Mouse (Mus musculus): ENCODE measurements at regions not wholly inside any gene's neighbourhood (a gene's known extent, or its start where the extent isn't known, plus 50 kb on each side); places are given as distances from the start of the nearest gene placed in this dataset.
A peak's percentile ranks its signal among the peaks of the same experiment; 100 is the strongest.
"Not testable (repeated sequence)": the region's sequence is repeated elsewhere in the genome, so short reads cannot be mapped to it uniquely, and the experiment has no call there.

GRCm38 (mm10) chr10:66574846-66575535, 520.9 kb upstream of the Jmjd1c start:
- Histone ChIP-seq H3K9me3 (replicated peaks) (no peaks in the 10 kb centered on the region), H3K36me3 (no peaks in the 10 kb centered on the region), H3K4me3 (no peak overlapping the region), H3K27me3 (ENCODE audit: low read depth, poor library complexity, severe bottlenecking) (no peaks in the 10 kb centered on the region), H3K4me1 (no peaks in the 10 kb centered on the region), H3K27ac (no peak overlapping the region)
- WGBS: 56% methylated on average over 10 of the region's 10 CpGs
- DNase-seq (ENCODE audit: low spot score): no peak

DNA sequence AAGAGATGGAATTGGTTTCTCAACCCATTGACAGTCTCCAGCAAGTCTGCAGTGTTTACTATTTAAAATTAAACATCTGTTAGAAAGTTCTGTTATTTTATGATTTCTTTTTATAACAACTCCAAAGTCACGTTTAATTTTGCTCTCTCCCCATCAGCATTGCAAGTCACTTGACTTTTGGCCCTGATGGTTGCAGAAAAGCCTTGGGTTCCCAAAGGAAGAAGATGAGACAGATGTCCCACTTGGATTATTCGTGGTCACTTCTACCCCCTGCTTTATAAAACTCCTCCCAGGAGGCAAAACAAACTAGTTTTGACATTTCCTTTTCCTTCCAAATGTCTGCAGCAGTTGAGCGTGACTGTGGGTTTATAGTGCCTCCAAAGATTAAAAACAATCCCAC, 502.9 kb upstream of the Jmjd1c start:
- no peak for DNase-seq (ENCODE audit: low spot score)
- Histone ChIP-seq H3K9me3 (replicated peaks) (no peaks in the 10 kb centered on the region), H3K27me3 (ENCODE audit: low read depth, poor library complexity, severe bottlenecking) (no peaks in the 10 kb centered on the region), H3K36me3 (no peaks in the 10 kb centered on the region), H3K4me3 (no peak overlapping the region), H3K27ac (no peak overlapping the region), H3K4me1 (no peaks in the 10 kb centered on the region; the same call in 1 of the 2 replicates)
- 65% methylated on average over 3 of the region's 3 CpGs for WGBS

GRCm38 (mm10) chr10:66593506-66593905, 502.4 kb upstream of the Jmjd1c start:
- Histone ChIP-seq H3K36me3 (no peaks in the 10 kb centered on the region), H3K9me3 (replicated peaks) (no peaks in the 10 kb centered on the region), H3K4me1 (no peaks in the 10 kb centered on the region; the same call in 1 of the 2 replicates), H3K4me3 (no peak overlapping the region), H3K27ac (no peak overlapping the region), H3K27me3 (ENCODE audit: low read depth, poor library complexity, severe bottlenecking) (no peaks in the 10 kb centered on the region)
- DNase-seq (ENCODE audit: low spot score): no peak
- WGBS: 47% methylated on average over 6 of the region's 6 CpGs

DNA sequence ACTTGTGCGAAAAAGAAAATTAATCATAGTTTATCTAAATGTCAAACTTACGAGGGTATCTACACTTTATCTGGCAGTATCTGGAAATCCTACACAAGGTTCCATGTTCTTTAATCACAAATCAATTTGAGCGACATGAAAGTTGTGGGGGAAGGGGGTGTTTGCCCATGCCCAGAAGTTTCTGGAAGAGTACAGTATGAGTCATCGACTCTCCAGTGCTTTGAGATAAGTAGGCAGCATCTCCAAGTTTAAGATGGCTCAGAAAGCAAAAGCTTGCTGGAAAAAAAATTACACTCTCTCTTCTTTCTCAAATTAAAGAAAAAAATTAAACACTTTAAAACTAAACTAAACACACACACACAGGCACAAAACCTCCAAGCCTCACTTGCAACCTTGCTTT, 498.0 kb upstream of the Jmjd1c start:
- 89% methylated on average over 4 of the region's 4 CpGs for WGBS
- no peak for DNase-seq (ENCODE audit: low spot score)
- Histone ChIP-seq H3K4me3 (no peak overlapping the region), H3K27ac (no peak overlapping the region), H3K4me1 (no peaks in the 10 kb centered on the region; the same call in 1 of the 2 replicates), H3K36me3 (no peaks in the 10 kb centered on the region), H3K27me3 (ENCODE audit: low read depth, poor library complexity, severe bottlenecking) (no peaks in the 10 kb centered on the region), H3K9me3 (replicated peaks) (no peaks in the 10 kb centered on the region)

DNA sequence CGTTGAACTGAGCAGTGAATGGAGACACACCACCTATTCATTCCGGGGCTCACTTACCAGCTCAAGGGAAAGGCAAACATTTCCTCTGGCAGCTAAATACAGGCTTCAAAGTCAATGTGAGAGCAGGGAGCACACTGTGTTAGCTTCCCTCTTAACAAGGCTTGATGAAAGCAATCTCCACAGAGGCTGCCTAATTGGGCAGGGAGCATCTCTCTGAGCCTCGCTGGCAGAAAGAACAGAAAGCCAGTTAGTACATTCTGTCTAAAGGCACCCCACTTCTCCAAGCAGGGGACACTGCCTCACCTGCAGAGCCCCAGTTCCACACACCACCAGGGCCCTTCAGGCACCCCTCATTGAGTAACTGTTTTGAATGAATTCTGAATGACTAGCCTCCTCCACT, 488.8 kb upstream of the Jmjd1c start:
- H3K4me3 ChIP-seq: no peak overlapping the region
- no peaks in the 10 kb centered on the region for H3K4me1 ChIP-seq
- DNase-seq (ENCODE audit: low spot score): no peak
- WGBS: 68% methylated on average over 3 of the region's 3 CpGs
- H3K27me3 ChIP-seq (ENCODE audit: low read depth, poor library complexity, severe bottlenecking): no peaks in the 10 kb centered on the region
- H3K27ac ChIP-seq: no peak overlapping the region
- no peaks in the 10 kb centered on the region for H3K9me3 ChIP-seq (replicated peaks)
- H3K36me3 ChIP-seq: no peaks in the 10 kb centered on the region

- WGBS: 36% methylated on average over 3 of the region's 3 CpGs
Measured at GRCm38 (mm10) chr10:66616280-66616679, 479.6 kb upstream of the Jmjd1c start.

DNA sequence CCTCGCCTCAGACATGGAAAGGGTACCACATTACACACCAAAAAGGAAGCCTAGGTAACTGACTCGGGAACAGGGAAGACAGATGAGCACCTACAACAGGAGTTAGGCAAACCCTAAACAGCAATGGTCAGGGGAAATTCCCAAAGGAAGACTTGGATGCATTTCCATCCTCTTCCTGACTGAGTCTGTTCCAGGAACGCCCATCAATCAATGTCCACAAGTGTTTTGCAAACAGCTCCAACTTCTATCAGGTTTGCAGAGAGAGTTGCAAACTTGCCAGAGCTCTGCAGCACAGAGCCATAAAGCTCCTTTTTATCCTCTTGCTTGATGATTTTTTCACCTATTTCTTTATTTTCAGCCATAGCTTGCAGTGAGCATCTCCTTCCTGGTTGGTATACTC, 464.9 kb upstream of the Jmjd1c start:
- Histone ChIP-seq H3K27me3 (ENCODE audit: low read depth, poor library complexity, severe bottlenecking) (no peaks in the 10 kb centered on the region), H3K4me1 (no peaks in the 10 kb centered on the region), H3K9me3 (replicated peaks) (no peaks in the 10 kb centered on the region), H3K27ac (no peak overlapping the region), H3K36me3 (no peaks in the 10 kb centered on the region), H3K4me3 (no peak overlapping the region)
- WGBS: 73% methylated on average over 3 of the region's 3 CpGs
- DNase-seq (ENCODE audit: low spot score): no peak

More at GRCm38 (mm10) chr10:66616280-66616679, 479.6 kb upstream of the Jmjd1c start:
- H3K4me1 ChIP-seq: 0 out of 2 replicates have a peak, but pooled peaks cover 4% of the 10 kb centered on the region
- H3K9me3 ChIP-seq (replicated peaks): no peaks in the 10 kb centered on the region
- H3K27ac ChIP-seq: no peak overlapping the region
- no peaks in the 10 kb centered on the region for H3K27me3 ChIP-seq (ENCODE audit: low read depth, poor library complexity, severe bottlenecking)
- no peak for DNase-seq (ENCODE audit: low spot score)
- no peaks in the 10 kb centered on the region for H3K36me3 ChIP-seq
- no peak overlapping the region for H3K4me3 ChIP-seq

- no peaks in the 10 kb centered on the region for H3K27me3 ChIP-seq (ENCODE audit: low read depth, poor library complexity, severe bottlenecking)
- no peak overlapping the region for H3K4me3 ChIP-seq
- H3K4me1 ChIP-seq: peaks cover 14% of the 10 kb centered on the region; the same call in 1 of the 2 replicates
- no peak overlapping the region for H3K27ac ChIP-seq
- no peaks in the 10 kb centered on the region for H3K9me3 ChIP-seq (replicated peaks)
- DNase-seq (ENCODE audit: low spot score): no peak
- WGBS: 82% methylated on average over 24 of the region's 24 CpGs
- H3K36me3 ChIP-seq: no peaks in the 10 kb centered on the region
Measured at GRCm38 (mm10) chr10:66640890-66641847, 454.8 kb upstream of the Jmjd1c start.

GRCm38 (mm10) chr10:66641966-66642365, 454.0 kb upstream of the Jmjd1c start:
- Histone ChIP-seq H3K36me3 (no peaks in the 10 kb centered on the region), H3K27ac (no peak overlapping the region), H3K4me3 (no peak overlapping the region), H3K9me3 (replicated peaks) (no peaks in the 10 kb centered on the region), H3K27me3 (ENCODE audit: low read depth, poor library complexity, severe bottlenecking) (no peaks in the 10 kb centered on the region), H3K4me1 (peaks cover 14% of the 10 kb centered on the region; the same call in 1 of the 2 replicates)
- WGBS: 93% methylated on average over 6 of the region's 6 CpGs
- no peak for DNase-seq (ENCODE audit: low spot score)

- DNase-seq (ENCODE audit: low spot score): peak; percentile 32
- Histone ChIP-seq H3K4me1 (peaks cover 14% of the 10 kb centered on the region; the same call in 1 of the 2 replicates), H3K27ac (no peak overlapping the region), H3K9me3 (replicated peaks) (no peaks in the 10 kb centered on the region), H3K36me3 (no peaks in the 10 kb centered on the region), H3K27me3 (ENCODE audit: low read depth, poor library complexity, severe bottlenecking) (no peaks in the 10 kb centered on the region), H3K4me3 (no peak overlapping the region)
- 53% methylated on average over 5 of the region's 5 CpGs for WGBS
Measured at GRCm38 (mm10) chr10:66643160-66643559, 452.8 kb upstream of the Jmjd1c start.

DNA sequence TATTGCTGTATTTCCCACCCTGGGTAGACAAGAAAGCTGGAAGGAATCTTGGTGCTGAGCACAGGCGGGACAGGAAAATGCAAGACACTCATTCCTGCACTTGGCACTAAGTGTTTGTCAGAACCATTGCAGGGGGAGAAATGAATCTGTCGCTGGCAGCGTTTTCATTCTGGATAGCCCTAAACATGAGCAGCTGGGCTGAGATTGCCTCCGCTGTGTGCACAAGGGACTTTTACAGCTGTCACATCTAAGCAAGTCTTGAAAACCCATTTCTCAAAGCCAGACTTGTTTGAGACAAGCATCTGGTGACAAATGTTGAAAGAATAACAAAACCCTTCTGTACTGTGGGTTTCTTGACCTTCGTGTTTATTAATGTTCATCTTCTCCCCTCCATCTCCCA, 438.4 kb upstream of the Jmjd1c start:
- Histone ChIP-seq H3K36me3 (no peaks in the 10 kb centered on the region), H3K4me3 (no peak overlapping the region), H3K9me3 (replicated peaks) (no peaks in the 10 kb centered on the region), H3K4me1 (no peaks in the 10 kb centered on the region), H3K27me3 (ENCODE audit: low read depth, poor library complexity, severe bottlenecking) (no peaks in the 10 kb centered on the region), H3K27ac (no peak overlapping the region)
- WGBS: 92% methylated on average over 5 of the region's 5 CpGs
- no peak for DNase-seq (ENCODE audit: low spot score)

- Histone ChIP-seq H3K4me3 (no peak overlapping the region), H3K9me3 (replicated peaks) (0 out of 2 replicates have a peak, but pooled peaks cover under 1% of the 10 kb centered on the region), H3K27ac (no peak overlapping the region), H3K36me3 (no peaks in the 10 kb centered on the region), H3K4me1 (no peaks in the 10 kb centered on the region), H3K27me3 (ENCODE audit: low read depth, poor library complexity, severe bottlenecking) (no peaks in the 10 kb centered on the region)
- 94% methylated on average over 6 of the region's 6 CpGs for WGBS
- no peak for DNase-seq (ENCODE audit: low spot score)
Measured at GRCm38 (mm10) chr10:66683160-66683559, 412.8 kb upstream of the Jmjd1c start.

DNA sequence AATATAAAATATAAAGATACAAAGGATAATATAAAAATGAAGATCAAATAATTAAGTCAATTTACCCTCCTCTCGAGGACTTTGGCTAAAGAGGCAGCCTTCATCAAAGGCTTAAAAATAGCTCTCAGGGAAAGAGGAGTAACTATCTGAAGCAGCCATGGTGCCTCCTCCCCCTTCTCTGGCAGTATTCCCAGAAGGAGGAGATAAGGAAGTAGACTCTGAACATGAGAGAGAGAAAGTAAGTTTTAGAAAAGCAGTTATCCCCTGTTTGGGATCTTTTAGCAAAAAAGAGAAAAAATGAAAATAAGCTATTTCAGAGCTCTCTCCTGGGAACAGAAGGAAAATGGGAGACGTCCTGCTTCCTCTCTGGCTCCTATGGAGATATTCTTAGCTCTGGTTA, 406.7 kb upstream of the Jmjd1c start:
- not testable (repeated sequence) for H3K9me3 ChIP-seq (replicated peaks); DNase-seq (ENCODE audit: low spot score)
- 77% methylated on average over 2 of the region's 2 CpGs for WGBS

More for the DNA sequence above, 406.7 kb upstream of the Jmjd1c start:
- H3K4me3 ChIP-seq; H3K27me3 ChIP-seq (ENCODE audit: low read depth, poor library complexity, severe bottlenecking); H3K36me3 ChIP-seq; H3K27ac ChIP-seq; H3K4me1 ChIP-seq: not testable (repeated sequence)

Data from limb, embryonic 10.5 days (tissue).